Mouse (Mus musculus): ENCODE measurements around the gene Lyz2.
"Not testable (repeated sequence)": the region's sequence is repeated elsewhere in the genome, so short reads cannot be mapped to it uniquely, and the experiment has no call there.

- TF ChIP-seq POLR2A (IDR thresholded peaks at IDR 0.05; ENCODE audit: low read depth, low read length); CTCF (IDR thresholded peaks at IDR 0.05; ENCODE audit: borderline replicate concordance, insufficient read depth, low read length): not testable (repeated sequence)
Observed at GRCm38 (mm10) chr10:117290936-117291335, 8.8 kb upstream of the Lyz2 start.
